In the genomic region with DNA sequence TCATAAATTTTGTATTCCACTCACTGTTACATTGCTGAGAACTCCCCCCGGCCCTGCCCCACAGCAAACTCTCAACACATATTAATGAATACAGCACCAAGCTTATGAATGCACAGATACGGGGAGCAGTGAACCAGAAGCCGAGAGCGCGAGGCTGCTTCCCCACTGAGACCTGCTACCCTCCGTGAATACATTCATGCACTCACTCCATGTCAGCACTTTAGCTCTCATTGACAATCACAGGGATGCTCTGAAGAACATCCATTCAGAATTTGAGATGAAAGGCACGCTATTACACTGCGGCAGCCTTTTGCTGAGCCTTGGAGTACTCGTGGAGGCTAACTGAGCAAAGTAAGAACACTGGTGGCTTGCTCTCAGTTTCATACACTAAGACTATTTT, we compare ENCODE assay signal across 20 mouse cellular contexts.
A peak's percentile ranks its signal among the peaks of the same experiment; 100 is the strongest.
DNase-seq lines count a peak whose midpoint lies in the region; ATAC-seq and TF ChIP-seq lines count a peak whose summit lies in the region.
"Had no signal": no experiment of that assay in that cellular context is flagged by ENCODE, and none has a peak within 500 bp of the region (broad histone marks: within the 10 kb centered on the region; RNA-seq: fewer than 3 reads in every experiment).

No protein-coding gene starts in this region.

- no peak overlapping the region for H3K9ac ChIP-seq in forebrain, embryonic 14.5 days (ENCODE audit: low read length)
- no peak overlapping the region for H3K9ac ChIP-seq in hindbrain, embryonic 16.5 days (ENCODE audit: low read depth, low read length)
- H3K9ac ChIP-seq: liver, embryonic 12.5 days; lung, embryonic 14.5 days had no signal

- no peak for TF ChIP-seq CTCF in layer of hippocampus, adult 2 months (conservative IDR thresholded peaks at IDR 0.05)
- TF ChIP-seq CTCF in olfactory bulb, adult 2 months (IDR thresholded peaks at IDR 0.05; ENCODE audit: insufficient read depth, low read depth, low read length), result no peak

- peaks cover 57% of the 10 kb centered on the region for H3K36me3 ChIP-seq in forebrain, embryonic 14.5 days (ENCODE audit: control insufficient read depth, insufficient read depth, low read length)
- peaks cover 23% of the 10 kb centered on the region for H3K36me3 ChIP-seq in hindbrain, embryonic 16.5 days (ENCODE audit: control insufficient read depth, insufficient read depth, low read length)
- H3K36me3 ChIP-seq: limb, embryonic 10.5 days; liver, embryonic 12.5 days had no signal

- WGBS in forebrain, embryonic 14.5 days, result 10% methylated on average over 9 of the region's 9 CpGs
- WGBS in hindbrain, embryonic 16.5 days, result 21% methylated on average over 9 of the region's 9 CpGs
- WGBS in olfactory bulb, adult 2 months, result 40% methylated on average over 9 of the region's 9 CpGs

- no peak overlapping the region for H3K4me3 ChIP-seq in layer of hippocampus, adult 2 months
- H3K4me3 ChIP-seq in forebrain, embryonic 14.5 days (ENCODE audit: low read depth, low read length), result no peak overlapping the region
- no peak overlapping the region for H3K4me3 ChIP-seq in hindbrain, embryonic 16.5 days (ENCODE audit: low read length)
- H3K4me3 ChIP-seq in olfactory bulb, adult 2 months (ENCODE audit: insufficient read depth, low read depth, low read length), result no peak overlapping the region
- H3K4me3 ChIP-seq: limb, embryonic 10.5 days; liver, embryonic 12.5 days had no signal

- DNase-seq in layer of hippocampus, adult 2 months (ENCODE audit: low spot score in 2 of 2), result no peak
- no peak for DNase-seq in layer of hippocampus, postnatal 14 days (ENCODE audit: low spot score in 2 of 2)
- peak; percentile 45 for DNase-seq in forebrain, embryonic 14.5 days (ENCODE audit: low spot score)
- DNase-seq in ovary, postnatal 36 days (ENCODE audit: low spot score), result no peak
- DNase-seq in gastrocnemius, postnatal 14 days, result no peak
- DNase-seq: adrenal gland, postnatal 25 days; cerebellum, postnatal 10 days; gastrocnemius, postnatal 25 days; kidney, adult 8-10 months; kidney, postnatal 36 days; lung, embryonic 14.5 days had no signal

- H3K27ac ChIP-seq in layer of hippocampus, adult 2 months, result peak overlapping the region; percentile 46
- H3K27ac ChIP-seq in forebrain, embryonic 14.5 days (ENCODE audit: low read depth, low read length), result no peak overlapping the region
- H3K27ac ChIP-seq in hindbrain, embryonic 16.5 days (ENCODE audit: low read depth, low read length), result peak overlapping the region; percentile 39; the same call in 1 of the 2 replicates
- peak overlapping the region; percentile 20 for H3K27ac ChIP-seq in olfactory bulb, adult 2 months (ENCODE audit: insufficient read depth, low read depth, low read length)
- H3K27ac ChIP-seq: limb, embryonic 10.5 days; liver, embryonic 12.5 days; macrophage had no signal

- no peaks in the 10 kb centered on the region for H3K9me3 ChIP-seq in forebrain, embryonic 14.5 days (replicated peaks; ENCODE audit: control insufficient read depth, low read length)
- no peaks in the 10 kb centered on the region for H3K9me3 ChIP-seq in hindbrain, embryonic 16.5 days (ENCODE audit: control insufficient read depth, low read length)
- H3K9me3 ChIP-seq: limb, embryonic 10.5 days; liver, embryonic 12.5 days had no signal

- no peak overlapping the region for H3K4me2 ChIP-seq in forebrain, embryonic 14.5 days (ENCODE audit: low read length)
- H3K4me2 ChIP-seq in hindbrain, embryonic 16.5 days (ENCODE audit: low read length), result no peak overlapping the region
- H3K4me2 ChIP-seq: liver, embryonic 12.5 days; lung, embryonic 14.5 days had no signal

- no peaks in the 10 kb centered on the region for H3K27me3 ChIP-seq in forebrain, embryonic 14.5 days (replicated peaks; ENCODE audit: control insufficient read depth, insufficient read depth, low read length)
- no peaks in the 10 kb centered on the region for H3K27me3 ChIP-seq in hindbrain, embryonic 16.5 days (replicated peaks; ENCODE audit: control insufficient read depth, insufficient read depth, low read length)
- H3K27me3 ChIP-seq: liver, embryonic 12.5 days; Patski had no signal

- intact Hi-C loops in gastrocnemius, postnatal 14 days (cut with DNase I; ENCODE audit: low total_unique reads), result no loop called here

- no peaks in the 10 kb centered on the region for H3K4me1 ChIP-seq in forebrain, embryonic 14.5 days (ENCODE audit: control insufficient read depth, insufficient read depth, low read length)
- H3K4me1 ChIP-seq in hindbrain, embryonic 16.5 days (ENCODE audit: control insufficient read depth, insufficient read depth, low read depth, low read length), result no peaks in the 10 kb centered on the region; the same call in 1 of the 2 replicates
- H3K4me1 ChIP-seq in olfactory bulb, adult 2 months (ENCODE audit: control insufficient read depth, insufficient read depth, low read length), result no peaks in the 10 kb centered on the region
- H3K4me1 ChIP-seq: limb, embryonic 10.5 days; liver, embryonic 12.5 days had no signal

- peak; percentile 43; the same call in 1 of the 2 replicates for ATAC-seq in forebrain, embryonic 14.5 days
- peak; percentile 46 for ATAC-seq in hindbrain, embryonic 16.5 days
- ATAC-seq in monocyte, adult 5-6 weeks (replicated peaks; ENCODE audit: insufficient number of reproducible peaks, low FRiP score, low TSS enrichment, poor library complexity, severe bottlenecking), result no peak
- ATAC-seq: activated CD4-positive, CD25-positive, alpha-beta regulatory T cell, adult 4 months; inflammation-experienced regulatory T-cells, adult 6 months; liver, embryonic 12.5 days; Patski had no signal

- TF ChIP-seq POLR2A in olfactory bulb, adult 2 months (IDR thresholded peaks at IDR 0.05; ENCODE audit: insufficient read depth, low read depth, low read length), result no peak
